Mouse (Mus musculus): ENCODE data around the gene Cpne1.

DNA sequence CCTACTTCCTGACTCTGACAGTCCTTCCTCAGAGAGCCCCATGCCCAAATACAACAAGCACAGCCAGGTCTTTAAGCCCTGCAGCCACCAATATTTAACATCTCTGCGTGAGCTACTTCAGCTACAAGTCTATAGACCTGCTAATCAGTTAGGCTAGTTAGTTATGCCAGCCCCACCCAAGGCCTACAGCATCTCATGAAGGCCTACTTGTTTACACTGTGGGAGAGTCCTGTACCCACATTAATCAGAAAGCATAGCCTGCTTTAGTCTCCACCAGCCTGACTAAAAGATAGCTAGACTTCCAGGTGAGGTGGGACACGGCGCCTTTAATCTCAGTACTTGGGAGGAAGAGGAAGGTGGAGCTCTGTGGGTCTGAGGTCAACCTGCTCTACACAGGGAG lies 72.4 kb downstream of the Cpne1 start:
- TF ChIP-seq CTCF (IDR thresholded peaks at IDR 0.05; ENCODE audit: low read depth, low read length) (no peak), POLR2A (IDR thresholded peaks at IDR 0.05; ENCODE audit: borderline replicate concordance, low read depth, low read length) (no peak)
